ENCODE assay signal across 8 mouse cellular contexts in the genomic region with DNA sequence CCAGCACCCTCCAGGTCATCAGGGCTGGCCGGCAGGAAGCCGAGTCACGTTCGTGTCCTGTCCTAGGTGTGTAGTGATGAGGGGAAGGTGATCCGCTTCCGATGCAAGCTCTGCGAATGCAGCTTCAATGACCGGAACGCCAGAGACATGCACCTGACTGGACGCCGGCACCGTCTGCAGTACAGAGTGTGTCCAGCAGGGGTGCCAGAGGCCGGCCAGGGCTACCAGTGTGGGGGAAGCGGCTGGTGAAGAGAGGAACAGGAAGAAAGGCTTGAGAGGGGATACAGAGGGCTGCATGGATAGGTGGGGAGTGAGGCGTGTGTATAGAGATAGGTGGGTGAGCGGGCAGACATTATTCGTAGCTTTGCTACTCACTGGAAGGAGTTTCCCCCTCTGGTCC. TPM values are rescaled to one million over a fixed set of nuclear protein-coding genes. Genes with fewer than 3 reads are reported as not detected.
A peak's percentile ranks its signal among the peaks of the same experiment; 100 is the strongest.
DNase-seq lines count a peak whose midpoint lies in the region; ATAC-seq and TF ChIP-seq lines count a peak whose summit lies in the region.

No protein-coding gene starts in this region.

- no peak overlapping the region; the same call in 1 of the 2 replicates for H3K4me2 ChIP-seq in heart, embryonic 12.5 days
- H3K4me2 ChIP-seq in kidney, postnatal 0 days (ENCODE audit: low read length), result no peak overlapping the region
- no peak overlapping the region for H3K4me2 ChIP-seq in neural tube, embryonic 13.5 days

- no peaks in the 10 kb centered on the region for H3K79me3 ChIP-seq in C2C12 (ENCODE audit: low read depth)

- 9% methylated on average over 17 of the region's 17 CpGs for WGBS in embryonic facial prominence, embryonic 10.5 days
- WGBS in heart, embryonic 12.5 days, result 9% methylated on average over 17 of the region's 17 CpGs
- 7% methylated on average over 17 of the region's 17 CpGs for WGBS in kidney, postnatal 0 days
- 9% methylated on average over 17 of the region's 17 CpGs for WGBS in lung, adult 2 months
- WGBS in neural tube, embryonic 13.5 days, result 10% methylated on average over 17 of the region's 17 CpGs

- H3K9ac ChIP-seq in heart, embryonic 12.5 days, result no peak overlapping the region
- H3K9ac ChIP-seq in kidney, postnatal 0 days (ENCODE audit: low read depth, low read length), result no peak overlapping the region
- H3K9ac ChIP-seq in neural tube, embryonic 13.5 days, result no peak overlapping the region

- H3ac ChIP-seq in C2C12 (ENCODE audit: control insufficient read depth, insufficient read length, low read depth), result no peak overlapping the region

- no peaks in the 10 kb centered on the region for H3K9me3 ChIP-seq in embryonic facial prominence, embryonic 10.5 days
- no peaks in the 10 kb centered on the region for H3K9me3 ChIP-seq in heart, embryonic 12.5 days (replicated peaks)
- H3K9me3 ChIP-seq in kidney, postnatal 0 days (replicated peaks; ENCODE audit: low read length), result no peaks in the 10 kb centered on the region
- H3K9me3 ChIP-seq in neural tube, embryonic 13.5 days, result no peaks in the 10 kb centered on the region

- H3K36me3 ChIP-seq in C2C12 (ENCODE audit: control insufficient read depth, insufficient read depth), result no peaks in the 10 kb centered on the region
- no peaks in the 10 kb centered on the region for H3K36me3 ChIP-seq in embryonic facial prominence, embryonic 10.5 days (replicated peaks)
- no peaks in the 10 kb centered on the region for H3K36me3 ChIP-seq in heart, embryonic 12.5 days
- H3K36me3 ChIP-seq in kidney, postnatal 0 days (ENCODE audit: insufficient read depth, low read length), result no peaks in the 10 kb centered on the region
- H3K36me3 ChIP-seq in neural tube, embryonic 13.5 days, result peaks cover 30% of the 10 kb centered on the region

- peak; percentile 19; the same call in 1 of the 2 replicates for ATAC-seq in heart, embryonic 12.5 days (ENCODE audit: insufficient number of reproducible peaks, low FRiP score)
- ATAC-seq in kidney, postnatal 0 days (replicated peaks; ENCODE audit: low FRiP score, low read depth), result peak; percentile 58
- ATAC-seq in neural tube, embryonic 13.5 days (ENCODE audit: low read depth), result peak; percentile 65

- H3K27me3 ChIP-seq in C2C12 (ENCODE audit: control insufficient read depth, insufficient read depth, insufficient read length), result peaks cover 31% of the 10 kb centered on the region
- H3K27me3 ChIP-seq in embryonic facial prominence, embryonic 10.5 days (replicated peaks; ENCODE audit: low read depth, poor library complexity, severe bottlenecking), result peaks cover 69% of the 10 kb centered on the region
- peaks cover 65% of the 10 kb centered on the region for H3K27me3 ChIP-seq in heart, embryonic 12.5 days (replicated peaks)
- H3K27me3 ChIP-seq in kidney, postnatal 0 days (ENCODE audit: insufficient read depth, low read length), result peaks cover 8% of the 10 kb centered on the region; the same call in 1 of the 2 replicates
- peaks cover 29% of the 10 kb centered on the region for H3K27me3 ChIP-seq in neural tube, embryonic 13.5 days

- H3K4me1 ChIP-seq in embryonic facial prominence, embryonic 10.5 days, result peaks cover 46% of the 10 kb centered on the region
- H3K4me1 ChIP-seq in heart, embryonic 12.5 days (replicated peaks), result peaks cover 13% of the 10 kb centered on the region; the same call in 1 of the 2 replicates
- H3K4me1 ChIP-seq in kidney, postnatal 0 days (replicated peaks; ENCODE audit: insufficient read depth, low read length), result 0 out of 2 replicates have a peak, but pooled peaks cover 2% of the 10 kb centered on the region
- H3K4me1 ChIP-seq in lung, adult 2 months (ENCODE audit: control insufficient read depth, insufficient read depth, low read length), result peaks cover 3% of the 10 kb centered on the region; the same call in 1 of the 2 replicates
- H3K4me1 ChIP-seq in neural tube, embryonic 13.5 days (replicated peaks), result peaks cover 4% of the 10 kb centered on the region; the same call in 1 of the 2 replicates

- peak; percentile 77 for TF ChIP-seq CTCF in C2C12 (IDR thresholded peaks at IDR 0.05; ENCODE audit: control insufficient read depth, insufficient read depth, insufficient read length)
- peak; percentile 94 for TF ChIP-seq CTCF in kidney, postnatal 0 days (IDR thresholded peaks at IDR 0.05; ENCODE audit: low read depth)
- TF ChIP-seq CTCF in lung, adult 2 months (IDR thresholded peaks at IDR 0.05; ENCODE audit: insufficient read depth, low read length), result peak; percentile 71

- no peak overlapping the region; the same call in 1 of the 2 replicates for H3K27ac ChIP-seq in embryonic facial prominence, embryonic 10.5 days (replicated peaks)
- no peak overlapping the region for H3K27ac ChIP-seq in heart, embryonic 12.5 days (ENCODE audit: poor library complexity, severe bottlenecking)
- no peak overlapping the region for H3K27ac ChIP-seq in kidney, postnatal 0 days
- no peak overlapping the region for H3K27ac ChIP-seq in neural tube, embryonic 13.5 days (replicated peaks)

- H3K4me3 ChIP-seq in C2C12 (ENCODE audit: insufficient read depth, poor library complexity, severe bottlenecking), result no peak overlapping the region
- H3K4me3 ChIP-seq in embryonic facial prominence, embryonic 10.5 days, result no peak overlapping the region
- no peak overlapping the region for H3K4me3 ChIP-seq in heart, embryonic 12.5 days
- no peak overlapping the region for H3K4me3 ChIP-seq in kidney, postnatal 0 days (replicated peaks; ENCODE audit: low read depth, low read length)
- H3K4me3 ChIP-seq in lung, adult 2 months (replicated peaks; ENCODE audit: extremely low read depth, low read depth, low read length), result no peak overlapping the region
- H3K4me3 ChIP-seq in neural tube, embryonic 13.5 days, result no peak overlapping the region

- no peak for TF ChIP-seq POLR2A in lung, adult 2 months (IDR thresholded peaks at IDR 0.05; ENCODE audit: borderline replicate concordance, extremely low read depth, low read depth, low read length)

- peak; percentile 91 for DNase-seq in adrenal gland, postnatal 10 days
- peak; percentile 88 for DNase-seq in embryonic facial prominence, embryonic 10.5 days (ENCODE audit: low spot score)
- peak; percentile 80 for DNase-seq in kidney, postnatal 0 days (ENCODE audit: low spot score)
- peak; percentile 85 for DNase-seq in lung, adult 2 months
- peak; percentile 79 for DNase-seq in thymus, postnatal 0 days (ENCODE audit: low spot score)

- no peaks in the 10 kb centered on the region for H3K79me2 ChIP-seq in C2C12 (ENCODE audit: control insufficient read depth, insufficient read depth)

RNA-seq across cellular contexts. Expression of gene Matk, which starts 8.1 kb away (rescaled TPM):
- polyA plus RNA-seq in C2C12 (2012; fragmentation: generic; extraction: Trizol), result 0.98 TPM
- 1 to 10 TPM; 1.8 to 2.1 TPM for total RNA-seq in adrenal gland, postnatal 10 days (2021)
- 3.6 and 3.7 TPM in 2 replicates for polyA plus RNA-seq in embryonic facial prominence, embryonic 10.5 days (2016; fragmentation: Nextera tagmentation; extraction: Ambion mirVana)
- polyA plus RNA-seq in heart, embryonic 12.5 days (2016; fragmentation: Nextera tagmentation; extraction: Ambion mirVana), result 2.0 and 2.2 TPM in 2 replicates
- polyA plus RNA-seq in kidney, postnatal 0 days (2015; fragmentation: Nextera tagmentation; extraction: Ambion mirVana), result 3.9 and 5.5 TPM in 2 replicates
- polyA plus RNA-seq in lung, adult 2 months (2012; rRNA removed), result 2.7 and 3.3 TPM in 2 replicates
- 10.5 and 13.0 TPM in 2 replicates for polyA plus RNA-seq in neural tube, embryonic 13.5 days (2015; fragmentation: Nextera tagmentation; extraction: Ambion mirVana)
- polyA plus RNA-seq in thymus, postnatal 0 days (2015; fragmentation: Nextera tagmentation; extraction: Ambion mirVana), result 17.7 and 19.3 TPM in 2 replicates

RNA-seq across cellular contexts. Expression of gene Zfr2, which starts 11.6 kb away (rescaled TPM):
- 0.19 TPM for polyA plus RNA-seq in C2C12 (2012; fragmentation: generic; extraction: Trizol)
- 10 to 100 TPM in 1 of 2 experiments, 1 to 10 TPM in 1; 7.4 to 11.9 TPM for total RNA-seq in adrenal gland, postnatal 10 days (2021)
- polyA plus RNA-seq in embryonic facial prominence, embryonic 10.5 days (2016; fragmentation: Nextera tagmentation; extraction: Ambion mirVana), result 3.5 and 4.6 TPM in 2 replicates
- polyA plus RNA-seq in heart, embryonic 12.5 days (2016; fragmentation: Nextera tagmentation; extraction: Ambion mirVana), result 6.1 and 7.2 TPM in 2 replicates
- 3.1 and 4.6 TPM in 2 replicates for polyA plus RNA-seq in kidney, postnatal 0 days (2015; fragmentation: Nextera tagmentation; extraction: Ambion mirVana)
- 8.9 and 10.0 TPM in 2 replicates for polyA plus RNA-seq in lung, adult 2 months (2012; rRNA removed)
- polyA plus RNA-seq in neural tube, embryonic 13.5 days (2015; fragmentation: Nextera tagmentation; extraction: Ambion mirVana), result 21.7 and 21.8 TPM in 2 replicates
- 0.81 and 1.7 TPM in 2 replicates for polyA plus RNA-seq in thymus, postnatal 0 days (2015; fragmentation: Nextera tagmentation; extraction: Ambion mirVana)

RNA-seq across cellular contexts. Expression of gene Atcay, which starts 14.0 kb away (rescaled TPM):
- polyA plus RNA-seq in C2C12 (2012; fragmentation: generic; extraction: Trizol), result 0.26 TPM
- 1 to 10 TPM; 2.5 to 4.6 TPM for total RNA-seq in adrenal gland, postnatal 10 days (2021)
- 2.5 and 3.6 TPM in 2 replicates for polyA plus RNA-seq in embryonic facial prominence, embryonic 10.5 days (2016; fragmentation: Nextera tagmentation; extraction: Ambion mirVana)
- 0.46 and 0.72 TPM in 2 replicates for polyA plus RNA-seq in heart, embryonic 12.5 days (2016; fragmentation: Nextera tagmentation; extraction: Ambion mirVana)
- 0.32 TPM in 1 of 2 replicates, not detected in the other for polyA plus RNA-seq in kidney, postnatal 0 days (2015; fragmentation: Nextera tagmentation; extraction: Ambion mirVana)
- polyA plus RNA-seq in lung, adult 2 months (2012; rRNA removed), result 0.08 and 0.20 TPM in 2 replicates
- polyA plus RNA-seq in neural tube, embryonic 13.5 days (2015; fragmentation: Nextera tagmentation; extraction: Ambion mirVana), result 58.1 and 62.3 TPM in 2 replicates
- 0.62 and 0.70 TPM in 2 replicates for polyA plus RNA-seq in thymus, postnatal 0 days (2015; fragmentation: Nextera tagmentation; extraction: Ambion mirVana)

RNA-seq across cellular contexts. Expression of gene Mrpl54, which starts 22.1 kb away (rescaled TPM):
- 174 TPM for polyA plus RNA-seq in C2C12 (2012; fragmentation: generic; extraction: Trizol)
- 100 to 1,000 TPM; 109 to 111 TPM for total RNA-seq in adrenal gland, postnatal 10 days (2021)
- polyA plus RNA-seq in embryonic facial prominence, embryonic 10.5 days (2016; fragmentation: Nextera tagmentation; extraction: Ambion mirVana), result 223 and 237 TPM in 2 replicates
- 243 and 253 TPM in 2 replicates for polyA plus RNA-seq in heart, embryonic 12.5 days (2016; fragmentation: Nextera tagmentation; extraction: Ambion mirVana)
- 259 and 283 TPM in 2 replicates for polyA plus RNA-seq in kidney, postnatal 0 days (2015; fragmentation: Nextera tagmentation; extraction: Ambion mirVana)
- polyA plus RNA-seq in lung, adult 2 months (2012; rRNA removed), result 60.1 and 87.9 TPM in 2 replicates
- polyA plus RNA-seq in neural tube, embryonic 13.5 days (2015; fragmentation: Nextera tagmentation; extraction: Ambion mirVana), result 145 and 150 TPM in 2 replicates
- polyA plus RNA-seq in thymus, postnatal 0 days (2015; fragmentation: Nextera tagmentation; extraction: Ambion mirVana), result 216 and 225 TPM in 2 replicates

RNA-seq across cellular contexts. Expression of gene Apba3, which starts 22.2 kb away (rescaled TPM):
- 103 TPM for polyA plus RNA-seq in C2C12 (2012; fragmentation: generic; extraction: Trizol)
- 10 to 100 TPM; 79.8 to 83.8 TPM for total RNA-seq in adrenal gland, postnatal 10 days (2021)
- 57.2 and 57.5 TPM in 2 replicates for polyA plus RNA-seq in embryonic facial prominence, embryonic 10.5 days (2016; fragmentation: Nextera tagmentation; extraction: Ambion mirVana)
- 43.3 and 46.1 TPM in 2 replicates for polyA plus RNA-seq in heart, embryonic 12.5 days (2016; fragmentation: Nextera tagmentation; extraction: Ambion mirVana)
- polyA plus RNA-seq in kidney, postnatal 0 days (2015; fragmentation: Nextera tagmentation; extraction: Ambion mirVana), result 55.7 and 60.5 TPM in 2 replicates
- 86.4 and 104 TPM in 2 replicates for polyA plus RNA-seq in lung, adult 2 months (2012; rRNA removed)
- 33.7 and 36.1 TPM in 2 replicates for polyA plus RNA-seq in neural tube, embryonic 13.5 days (2015; fragmentation: Nextera tagmentation; extraction: Ambion mirVana)
- polyA plus RNA-seq in thymus, postnatal 0 days (2015; fragmentation: Nextera tagmentation; extraction: Ambion mirVana), result 34.8 and 38.7 TPM in 2 replicates

Comparison
In these comparisons a context has a peak if more than half of its experiments do, and no peak if none do; other contexts are left out.
1. RNA of gene Atcay, which starts 14.0 kb away (polyA plus RNA-seq): 58.1 to 62.3 TPM in neural tube, embryonic 13.5 days; 2.5 to 3.6 TPM in embryonic facial prominence, embryonic 10.5 days, 0.46 to 0.72 TPM in heart, embryonic 12.5 days, 0.62 to 0.70 TPM in thymus, postnatal 0 days, 0.32 TPM in kidney, postnatal 0 days, 0.26 TPM in C2C12 (single experiment) and 0.08 to 0.20 TPM in lung, adult 2 months; every median in the first group is over 10 times any median in the second.
2. Peak in every context shown above with its lines, with median percentiles within 50 percentile points of each other: CTCF ChIP-seq, DNase-seq and ATAC-seq.